ENCODE assay signal across 8 mouse cellular contexts in the genomic region with DNA sequence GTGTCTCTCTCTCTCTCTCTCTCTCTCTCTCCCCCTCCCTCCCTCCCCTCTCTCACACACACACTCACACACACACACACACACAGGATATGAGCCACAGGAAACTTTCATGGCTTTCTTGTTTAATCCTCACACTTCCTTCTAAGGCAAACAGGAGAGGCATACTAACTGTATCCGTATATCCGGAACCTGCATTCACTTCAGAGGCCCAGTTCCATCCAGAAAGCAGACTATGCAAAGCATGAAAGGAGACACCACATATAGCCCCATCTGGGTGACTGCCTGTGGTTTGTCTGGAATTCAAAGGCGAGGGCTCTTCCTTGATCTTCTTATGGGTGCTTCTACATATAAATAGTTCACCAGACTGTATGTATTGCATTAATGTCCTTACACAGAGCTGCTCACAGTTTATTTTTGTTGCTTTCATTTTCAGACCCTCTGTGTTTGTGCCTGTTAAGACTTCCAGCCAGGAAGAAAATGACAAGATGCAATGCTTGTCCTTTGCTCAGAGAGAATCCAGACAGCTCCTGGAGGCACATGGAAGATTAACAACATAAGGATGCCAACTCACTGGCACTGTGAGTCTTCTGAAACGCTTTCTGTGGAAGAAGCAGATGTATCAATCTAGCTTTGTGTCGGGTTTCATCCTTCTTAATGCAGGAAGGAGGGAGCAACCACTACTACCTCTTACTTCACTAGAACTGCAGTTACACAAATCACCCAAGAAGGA. TPM values are rescaled to one million over a fixed set of nuclear protein-coding genes. Genes with fewer than 3 reads are reported as not detected.
A peak's percentile ranks its signal among the peaks of the same experiment; 100 is the strongest.
DNase-seq lines count a peak whose midpoint lies in the region; ATAC-seq and TF ChIP-seq lines count a peak whose summit lies in the region.

No protein-coding gene starts in this region.

- peak overlapping the region; percentile 14; the same call in 1 of the 2 replicates for H3K27ac ChIP-seq in hindbrain, embryonic 13.5 days
- H3K27ac ChIP-seq in small intestine, adult 2 months (ENCODE audit: insufficient read depth, low read depth, low read length): peak overlapping the region; percentile 35

- H3K27me3 ChIP-seq in megakaryocyte, embryonic 14.5 days (replicated peaks): no peaks in the 10 kb centered on the region
- H3K27me3 ChIP-seq in hindbrain, embryonic 13.5 days: no peaks in the 10 kb centered on the region
- H3K27me3 ChIP-seq in small intestine, adult 2 months (ENCODE audit: control insufficient read depth, insufficient read depth, low read length): no peaks in the 10 kb centered on the region

- H3K4me3 ChIP-seq in megakaryocyte, embryonic 14.5 days (replicated peaks): peak overlapping the region; percentile 10
- H3K4me3 ChIP-seq in hindbrain, embryonic 13.5 days: no peak overlapping the region
- no peak overlapping the region for H3K4me3 ChIP-seq in small intestine, adult 2 months (ENCODE audit: low read depth, low read length)

- no peak overlapping the region for H3K9ac ChIP-seq in hindbrain, embryonic 13.5 days

- H3K9me3 ChIP-seq in megakaryocyte, embryonic 14.5 days: no peaks in the 10 kb centered on the region
- H3K9me3 ChIP-seq in hindbrain, embryonic 13.5 days: no peaks in the 10 kb centered on the region

- 76% methylated on average over 5 of the region's 5 CpGs for WGBS in hindbrain, embryonic 13.5 days
- WGBS in small intestine, adult 2 months: 58% methylated on average over 5 of the region's 5 CpGs

- H3K4me1 ChIP-seq in megakaryocyte, embryonic 14.5 days: peaks cover 99% of the 10 kb centered on the region
- peaks cover 56% of the 10 kb centered on the region for H3K4me1 ChIP-seq in hindbrain, embryonic 13.5 days (replicated peaks)
- H3K4me1 ChIP-seq in small intestine, adult 2 months (ENCODE audit: control insufficient read depth, insufficient read depth, insufficient read length, low read length): peaks cover 57% of the 10 kb centered on the region

- peaks cover 79% of the 10 kb centered on the region for H3K36me3 ChIP-seq in megakaryocyte, embryonic 14.5 days (replicated peaks; ENCODE audit: low read length)
- H3K36me3 ChIP-seq in hindbrain, embryonic 13.5 days: no peaks in the 10 kb centered on the region
- peaks cover 37% of the 10 kb centered on the region for H3K36me3 ChIP-seq in small intestine, adult 2 months (ENCODE audit: control insufficient read depth, insufficient read depth, low read length)

- no peak overlapping the region for H3K4me2 ChIP-seq in hindbrain, embryonic 13.5 days

- ATAC-seq in frontal cortex, adult (ENCODE audit: low TSS enrichment): peak; percentile 57; the same call in 1 of the 2 replicates
- ATAC-seq in megakaryocyte, adult 5-6 weeks (ENCODE audit: poor library complexity, severe bottlenecking): no peak
- ATAC-seq in hindbrain, embryonic 13.5 days (ENCODE audit: low FRiP score): no peak

- TF ChIP-seq POLR2A in small intestine, adult 2 months (IDR thresholded peaks at IDR 0.05; ENCODE audit: low read depth, low read length): no peak

- no peak for TF ChIP-seq CTCF in small intestine, adult 2 months (IDR thresholded peaks at IDR 0.05; ENCODE audit: extremely low read depth, insufficient read length, insufficient replicate concordance, low read depth, low read length)

- DNase-seq in frontal cortex, postnatal 25 days (ENCODE audit: low spot score in 2 of 2): no peak
- no peak for DNase-seq in right cerebral cortex, postnatal 25 days
- no peak for DNase-seq in urinary bladder, postnatal 36 days (ENCODE audit: low spot score in 2 of 2)

RNA-seq across cellular contexts. Expression of gene Actn4, which starts 18.5 kb away (rescaled TPM):
- polyA plus RNA-seq in megakaryocyte, embryonic 14.5 days (2012; ENCODE audit: insufficient read depth, low replicate concordance): 517 and 590 TPM in 2 replicates
- total RNA-seq in megakaryocyte, adult 5-6 weeks (2015): 82.5 and 87.8 TPM in 2 replicates
- 44.7 and 55.1 TPM in 2 replicates for total RNA-seq in megakaryocyte, adult 5-6 weeks (2017)
- polyA plus RNA-seq in hindbrain, embryonic 13.5 days (2015; fragmentation: Nextera tagmentation; extraction: Ambion mirVana): 136 and 138 TPM in 2 replicates
- polyA plus RNA-seq in small intestine, adult 2 months (2012; rRNA removed): 506 and 1,069 TPM in 2 replicates

RNA-seq across cellular contexts. Expression of gene Eif3k, which starts 38.0 kb away (rescaled TPM):
- polyA plus RNA-seq in megakaryocyte, embryonic 14.5 days (2012; ENCODE audit: insufficient read depth, low replicate concordance): 143 and 185 TPM in 2 replicates
- 216 and 241 TPM in 2 replicates for total RNA-seq in megakaryocyte, adult 5-6 weeks (2015)
- 340 and 348 TPM in 2 replicates for total RNA-seq in megakaryocyte, adult 5-6 weeks (2017)
- polyA plus RNA-seq in hindbrain, embryonic 13.5 days (2015; fragmentation: Nextera tagmentation; extraction: Ambion mirVana): 315 and 332 TPM in 2 replicates
- 135 and 169 TPM in 2 replicates for polyA plus RNA-seq in small intestine, adult 2 months (2012; rRNA removed)

RNA-seq across cellular contexts. Expression of gene Map4k1, which starts 38.2 kb away (rescaled TPM):
- 270 and 353 TPM in 2 replicates for polyA plus RNA-seq in megakaryocyte, embryonic 14.5 days (2012; ENCODE audit: insufficient read depth, low replicate concordance)
- total RNA-seq in megakaryocyte, adult 5-6 weeks (2015): 53.8 and 54.4 TPM in 2 replicates
- total RNA-seq in megakaryocyte, adult 5-6 weeks (2017): 44.2 and 60.4 TPM in 2 replicates
- polyA plus RNA-seq in hindbrain, embryonic 13.5 days (2015; fragmentation: Nextera tagmentation; extraction: Ambion mirVana): 4.1 and 6.4 TPM in 2 replicates
- polyA plus RNA-seq in small intestine, adult 2 months (2012; rRNA removed): 11.1 and 21.3 TPM in 2 replicates

Comparison
In these comparisons a context has a peak if more than half of its experiments do, and no peak if none do; other contexts are left out.
1. RNA of gene Map4k1, which starts 38.2 kb away (polyA plus RNA-seq): 270 to 353 TPM in megakaryocyte, embryonic 14.5 days; 11.1 to 21.3 TPM in small intestine, adult 2 months and 4.1 to 6.4 TPM in hindbrain, embryonic 13.5 days; every median in the first group is over 10 times any median in the second.